Mouse (Mus musculus) leukemia stem cell, adult 10-12 weeks (primary cell): ENCODE results near the gene Mup19. TPM values are rescaled to one million over a fixed set of nuclear protein-coding genes. Genes with fewer than 3 reads are reported as not detected.

Experiments
- polyA plus RNA-seq: library from polyadenylated mRNA; stranded (reverse); fragments of >175 nt; gene quantifications from 2 replicates; pipeline ENCODE4 v1.2.3, GENCODE M21; 2012; ENCODE audit warnings: low replicate concordance

Mup19 gene
- not detected in 2 replicates for polyA plus RNA-seq

DNA sequence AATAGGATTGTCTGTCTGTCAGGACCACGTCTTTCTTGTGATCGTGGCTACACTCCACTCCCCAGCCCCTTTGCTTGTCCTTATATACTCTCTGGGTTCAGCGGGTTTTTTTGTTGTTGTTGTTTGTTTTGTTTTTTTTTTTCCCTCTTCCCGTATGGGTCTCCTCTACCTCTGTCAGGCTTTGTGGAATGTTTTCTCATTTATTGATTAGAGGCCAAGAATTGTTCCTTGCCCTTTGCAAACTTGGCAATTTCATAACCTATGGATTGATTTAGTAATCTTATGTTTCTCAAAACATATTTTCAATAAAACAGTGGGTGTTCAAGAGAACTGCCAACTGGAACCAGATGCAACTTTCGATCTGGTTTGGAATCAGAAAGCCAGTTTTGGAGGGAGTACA lies at the start of gene Mup19:
TSS of gene Mup19 (minus strand) at position 101 of the 400 bp plus-strand sequence.

Other genes starting within 250 kb of the Mup19 start
- gene Mup17, start 186.4 kb downstream of the Mup19 start, polyA plus RNA-seq = not detected in 2 replicates
- not detected in 2 replicates for gene Mup18, start 108.1 kb downstream of the Mup19 start, polyA plus RNA-seq
- not detected in 2 replicates for gene Mup5, start 53.0 kb upstream of the Mup19 start, polyA plus RNA-seq